Mouse (Mus musculus): Measurements from ENCODE around the gene Smoc1.

Gene Smoc1

GRCm38 (mm10) chr12:81026995-81027942 is 661 bp downstream of the Smoc1 start:
- DNase-seq, result no peak

- no peak for DNase-seq
These were observed 1.8 kb downstream of the Smoc1 start for GRCm38 (mm10) chr12:81028291-81028920.

- DNase-seq, result no peak
These were observed 3.1 kb downstream of the Smoc1 start for GRCm38 (mm10) chr12:81029731-81030130.

GRCm38 (mm10) chr12:81031579-81031978 is 5.0 kb downstream of the Smoc1 start:
- DNase-seq, result no peak

- no peak for DNase-seq
These were observed 6.9 kb downstream of the Smoc1 start for GRCm38 (mm10) chr12:81033389-81034041.

GRCm38 (mm10) chr12:81034042-81034417 is 7.4 kb downstream of the Smoc1 start:
- no peak for DNase-seq

- no peak for DNase-seq
These were observed 9.2 kb downstream of the Smoc1 start for GRCm38 (mm10) chr12:81035850-81036249.

- no peak for DNase-seq
These were observed 17.0 kb downstream of the Smoc1 start for GRCm38 (mm10) chr12:81043616-81044015.

GRCm38 (mm10) chr12:81046926-81047325 is 20.3 kb downstream of the Smoc1 start:
- no peak for DNase-seq

GRCm38 (mm10) chr12:81049661-81050060 is 23.1 kb downstream of the Smoc1 start:
- no peak for DNase-seq

GRCm38 (mm10) chr12:81055000-81055705 is 28.5 kb downstream of the Smoc1 start:
- DNase-seq, result no peak

GRCm38 (mm10) chr12:81055811-81056210 is 29.2 kb downstream of the Smoc1 start:
- DNase-seq, result no peak

GRCm38 (mm10) chr12:81057619-81058018 is 31.0 kb downstream of the Smoc1 start:
- no peak for DNase-seq

GRCm38 (mm10) chr12:81058561-81058960 is 32.0 kb downstream of the Smoc1 start:
- no peak for DNase-seq

GRCm38 (mm10) chr12:81061831-81062361 is 35.3 kb downstream of the Smoc1 start:
- DNase-seq, result no peak

- DNase-seq, result no peak
These were observed 36.8 kb downstream of the Smoc1 start for GRCm38 (mm10) chr12:81063336-81063955.

- DNase-seq, result no peak
These were observed 47.5 kb downstream of the Smoc1 start for GRCm38 (mm10) chr12:81074139-81074538.

- DNase-seq, result no peak
These were observed 48.3 kb downstream of the Smoc1 start for GRCm38 (mm10) chr12:81074941-81075340.

GRCm38 (mm10) chr12:81077953-81078646 is 51.5 kb downstream of the Smoc1 start:
- DNase-seq, result no peak

GRCm38 (mm10) chr12:81080345-81080744 is 53.7 kb downstream of the Smoc1 start:
- DNase-seq, result no peak

- no peak for DNase-seq
These were observed 54.4 kb downstream of the Smoc1 start for GRCm38 (mm10) chr12:81081031-81081430.

GRCm38 (mm10) chr12:81083146-81083545 is 56.5 kb downstream of the Smoc1 start:
- DNase-seq, result no peak

All from lung, postnatal 10 days (tissue).